Mouse (Mus musculus) right cerebral cortex, adult 2 months (tissue): ENCODE measurements at regions not wholly inside any gene's neighbourhood (a gene's known extent, or its start where the extent isn't known, plus 50 kb on each side); places are given as distances from the start of the nearest gene placed in this dataset.

ENCODE experiments used
- DNase-seq, 2 experiments: peaks; one replicate each; pipeline ENCODE4 v3.0.0; 2021 to 2022; ENCODE audit warnings: low spot score in 2 of 2

DNA sequence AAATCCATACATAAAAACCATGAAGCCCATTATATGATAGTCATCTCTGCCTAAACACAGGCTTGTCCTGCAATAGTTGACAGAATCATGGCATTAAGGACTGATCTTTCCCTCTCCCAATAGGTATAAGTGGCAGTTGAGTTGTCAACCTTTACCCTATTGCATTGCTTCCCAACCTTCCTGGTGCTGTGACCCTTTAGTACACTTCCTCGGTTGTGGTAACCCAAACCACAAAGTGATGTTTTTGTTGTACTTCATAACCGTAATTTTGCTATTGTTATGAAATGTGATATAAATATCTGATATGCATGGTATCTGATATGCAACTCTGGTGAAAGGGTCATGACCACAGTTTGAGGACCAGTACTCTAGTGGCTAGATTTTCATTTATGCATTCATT is 61.4 kb downstream of the Gm4340 start:
- no peak for DNase-seq

- DNase-seq, result no peak
Measured at GRCm38 (mm10) chr10:104274841-104275240, 81.0 kb downstream of the Gm4340 start.

GRCm38 (mm10) chr10:104299146-104299545 is 105.3 kb downstream of the Gm4340 start:
- peak; percentile 10 to 23 for DNase-seq
